Mouse (Mus musculus) lung, embryonic 16.5 days (tissue): ENCODE measurements at regions not wholly inside any gene's neighbourhood (a gene's known extent, or its start where the extent isn't known, plus 50 kb on each side); places are given as distances from the start of the nearest gene placed in this dataset.

ENCODE experiments used
- ATAC-seq: fragments of 200-750 bp; cut with Nextera tagmentation; 2 replicates; pipeline ENCODE4 v1.8.0; 2017; ENCODE audit warnings: low read depth, mild to moderate bottlenecking, moderate library complexity
- H3K27ac ChIP-seq: fragments of 300-500 bp; sonication (generic); 2 replicates; pipeline ENCODE4 v1.5.1; 2014; ENCODE audit warnings: mild to moderate bottlenecking, control low read depth, low read length
- H3K27me3 ChIP-seq: fragments of 300-500 bp; sonication (generic); 2 replicates; pipeline ENCODE4 v1.6.1; 2014; ENCODE audit warnings: low read depth, low read length, mixed read lengths; ENCODE audit not compliant: control insufficient read depth, insufficient read depth
- H3K36me3 ChIP-seq: fragments of 300-500 bp; sonication (generic); 2 replicates; pipeline ENCODE4 v1.6.1; 2014; ENCODE audit warnings: low read length; ENCODE audit not compliant: control insufficient read depth, insufficient read depth
- H3K4me1 ChIP-seq: fragments of 300-500 bp; sonication (generic); replicated peaks from 2 replicates; pipeline ENCODE4 v1.6.1; 2014; ENCODE audit warnings: low read length, mixed read lengths; ENCODE audit not compliant: control insufficient read depth, insufficient read depth
- H3K4me2 ChIP-seq: fragments of 300-500 bp; sonication (generic); 2 replicates; pipeline ENCODE4 v1.6.1; 2014; ENCODE audit warnings: low read depth, low read length, control low read depth
- H3K4me3 ChIP-seq: fragments of 300-500 bp; sonication (generic); 2 replicates; pipeline ENCODE4 v1.5.1; 2014; ENCODE audit warnings: mild to moderate bottlenecking, low read length, control low read depth
- H3K9ac ChIP-seq: fragments of 300-500 bp; sonication (generic); 2 replicates; pipeline ENCODE4 v1.6.1; 2014; ENCODE audit warnings: low read length, control low read depth
- H3K9me3 ChIP-seq: fragments of 300-500 bp; sonication (generic); 2 replicates; pipeline ENCODE4 v1.6.1; 2016; ENCODE audit warnings: low read length; ENCODE audit not compliant: control insufficient read depth
- WGBS: fragments of 180-500 bp; shearing (Covaris S2); extraction: QIAGEN DNeasy Blood & Tissue Kit; methylation state at CpG from one replicate; pipeline ENCODE4 v1.1.7; 2014; 5-methylcytosine and 5-hydroxymethylcytosine counted together

DNA sequence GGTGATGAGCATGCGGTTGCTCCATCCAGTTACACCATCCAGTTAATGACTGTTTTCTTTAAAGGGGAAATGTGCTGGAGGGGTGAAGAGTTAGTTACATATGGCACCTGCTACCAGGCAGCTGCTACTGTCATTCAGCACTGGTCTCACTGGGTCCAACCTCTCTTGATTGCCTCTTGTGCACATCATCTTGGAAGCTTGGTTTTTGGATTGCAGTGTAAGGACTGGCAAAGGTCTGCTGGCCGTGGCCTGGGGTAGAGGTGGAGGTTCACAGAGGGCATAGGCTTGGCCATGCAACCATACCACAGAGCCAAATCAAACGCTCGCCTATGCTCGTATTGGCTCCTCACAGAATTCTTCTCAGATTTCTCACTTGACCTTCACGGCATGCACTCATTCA lies 75.1 kb upstream of the Serp2 start:
- H3K9me3 ChIP-seq: no peaks in the 10 kb centered on the region
- no peak overlapping the region for H3K4me2 ChIP-seq
- peaks cover 6% of the 10 kb centered on the region for H3K4me1 ChIP-seq
- WGBS: 66% methylated on average over 6 of the region's 6 CpGs
- ATAC-seq: no peak
- H3K4me3 ChIP-seq: no peak overlapping the region
- no peak overlapping the region for H3K9ac ChIP-seq
- H3K27me3 ChIP-seq: no peaks in the 10 kb centered on the region
- no peak overlapping the region for H3K27ac ChIP-seq
- H3K36me3 ChIP-seq: no peaks in the 10 kb centered on the region

DNA sequence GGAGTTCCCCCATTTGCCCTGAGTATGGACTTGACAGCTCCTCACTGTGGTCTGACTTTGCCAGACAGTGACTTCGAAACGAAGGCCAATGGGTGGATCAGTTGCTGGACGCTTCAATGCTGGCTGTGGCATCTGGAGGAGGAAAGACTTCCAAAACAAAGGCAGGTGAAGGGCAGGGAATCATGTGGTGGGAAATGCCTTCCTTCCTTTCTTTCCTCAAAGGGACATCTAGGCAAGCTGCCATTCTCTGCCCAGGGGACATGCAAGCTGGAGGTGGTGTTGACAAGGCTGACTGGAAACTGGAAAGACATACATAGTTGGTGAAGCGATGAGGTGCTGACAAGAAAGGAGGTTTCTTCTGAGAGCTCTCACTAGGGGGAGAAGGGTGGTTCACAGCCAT lies 74.5 kb upstream of the Serp2 start:
- Histone ChIP-seq H3K27me3 (no peaks in the 10 kb centered on the region), H3K4me3 (no peak overlapping the region), H3K9me3 (no peaks in the 10 kb centered on the region), H3K36me3 (no peaks in the 10 kb centered on the region), H3K27ac (no peak overlapping the region), H3K9ac (no peak overlapping the region), H3K4me1 (peaks cover 6% of the 10 kb centered on the region), H3K4me2 (no peak overlapping the region)
- 61% methylated on average over 4 of the region's 4 CpGs for WGBS
- no peak for ATAC-seq

DNA sequence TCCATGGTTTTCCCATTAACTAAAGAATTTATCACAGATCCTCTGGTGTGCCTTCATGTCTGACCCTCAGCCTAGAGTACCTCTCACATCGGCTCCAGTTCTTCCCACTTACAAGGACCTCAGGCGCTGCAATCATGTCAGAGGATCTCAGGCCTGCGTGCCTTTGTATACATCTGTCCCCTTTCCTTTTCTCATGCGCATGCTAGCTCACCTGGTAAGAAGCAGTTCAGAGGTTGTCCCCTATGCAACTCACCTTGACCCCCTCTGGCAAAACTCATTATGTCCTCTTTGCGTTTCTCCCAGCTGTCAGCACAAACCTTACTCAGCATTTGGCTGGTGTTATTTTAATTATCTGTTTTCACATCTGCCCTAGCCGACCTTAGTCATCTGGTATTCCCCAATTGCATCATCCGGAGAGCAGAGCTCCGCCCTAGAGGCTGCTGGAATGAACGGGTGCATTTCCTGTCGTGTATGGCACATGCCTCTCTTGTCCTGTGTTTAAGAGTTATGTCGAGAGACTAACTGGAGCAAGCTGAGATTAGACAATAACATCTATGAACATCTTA lies 73.3 kb upstream of the Serp2 start:
- peaks cover 8% of the 10 kb centered on the region for H3K4me1 ChIP-seq
- ATAC-seq: no peak
- WGBS: 78% methylated on average over 11 of the region's 11 CpGs

GRCm38 (mm10) chr14:76628182-76628892 lies 71.6 kb upstream of the Serp2 start:
- no peaks in the 10 kb centered on the region for H3K9me3 ChIP-seq
- no peaks in the 10 kb centered on the region for H3K27me3 ChIP-seq
- peaks cover 24% of the 10 kb centered on the region for H3K4me1 ChIP-seq
- 64% methylated on average over 10 of the region's 10 CpGs for WGBS
- H3K36me3 ChIP-seq: no peaks in the 10 kb centered on the region
- ATAC-seq: no peak
- H3K27ac ChIP-seq: no peak overlapping the region
- H3K9ac ChIP-seq: no peak overlapping the region
- no peak overlapping the region for H3K4me3 ChIP-seq
- no peak overlapping the region for H3K4me2 ChIP-seq

More for the DNA sequence above, 73.3 kb upstream of the Serp2 start:
- Histone ChIP-seq H3K27ac (no peak overlapping the region), H3K4me2 (no peak overlapping the region), H3K4me3 (no peak overlapping the region), H3K27me3 (no peaks in the 10 kb centered on the region), H3K9me3 (no peaks in the 10 kb centered on the region), H3K9ac (no peak overlapping the region), H3K36me3 (no peaks in the 10 kb centered on the region)

DNA sequence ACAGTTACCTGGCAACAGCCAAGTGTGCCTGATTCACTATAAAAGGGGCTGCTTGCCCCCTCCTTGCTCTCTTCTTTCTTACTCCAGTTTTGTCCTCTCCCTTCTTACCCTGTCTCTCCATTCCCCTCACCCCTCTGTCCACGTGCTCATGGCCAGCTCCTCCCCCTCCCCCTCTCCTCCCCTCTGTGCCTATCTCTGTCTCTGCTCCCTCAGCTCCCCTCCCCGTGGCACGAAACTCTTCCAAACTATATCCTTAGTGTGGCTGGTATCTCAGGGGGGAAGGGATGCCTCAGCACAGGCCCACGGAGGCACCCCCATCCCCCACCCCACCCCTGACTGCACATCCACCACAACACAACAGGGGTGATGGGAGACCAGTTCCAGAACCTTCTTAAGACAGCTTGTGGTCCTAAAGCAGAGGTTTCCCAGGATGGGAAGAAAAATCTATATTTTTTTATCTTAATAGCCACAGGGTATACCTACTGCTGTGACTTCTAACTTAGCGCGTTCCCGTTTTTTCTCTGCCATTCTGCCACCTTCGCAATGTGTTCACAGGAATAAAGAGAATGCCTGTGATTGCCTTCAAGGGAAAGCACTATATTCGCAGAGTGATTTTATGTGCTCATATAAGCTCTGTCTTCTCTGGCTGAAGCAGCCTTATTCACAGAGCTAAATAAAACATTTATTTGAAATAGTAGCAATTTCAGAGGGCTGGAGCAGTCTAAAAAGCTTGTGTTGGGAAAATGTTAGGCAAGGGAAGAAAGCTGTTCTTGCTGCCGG lies 69.1 kb upstream of the Serp2 start:
- Histone ChIP-seq H3K4me2 (no peak overlapping the region), H3K27ac (no peak overlapping the region), H3K9me3 (no peaks in the 10 kb centered on the region), H3K27me3 (no peaks in the 10 kb centered on the region), H3K4me1 (peaks cover 36% of the 10 kb centered on the region), H3K4me3 (no peak overlapping the region), H3K9ac (no peak overlapping the region), H3K36me3 (no peaks in the 10 kb centered on the region)
- 63% methylated on average over 10 of the region's 10 CpGs for WGBS
- no peak for ATAC-seq

- Histone ChIP-seq H3K27me3 (no peaks in the 10 kb centered on the region), H3K4me1 (peaks cover 33% of the 10 kb centered on the region), H3K9me3 (no peaks in the 10 kb centered on the region), H3K4me3 (no peak overlapping the region), H3K9ac (no peak overlapping the region), H3K36me3 (no peaks in the 10 kb centered on the region), H3K4me2 (no peak overlapping the region), H3K27ac (no peak overlapping the region)
- ATAC-seq: no peak
- WGBS: 58% methylated on average over 7 of the region's 7 CpGs
Measured at GRCm38 (mm10) chr14:76624626-76625378, 68.1 kb upstream of the Serp2 start.

GRCm38 (mm10) chr14:76623371-76623988 lies 66.8 kb upstream of the Serp2 start:
- peaks cover 40% of the 10 kb centered on the region for H3K4me1 ChIP-seq
- no peaks in the 10 kb centered on the region for H3K36me3 ChIP-seq
- no peaks in the 10 kb centered on the region for H3K9me3 ChIP-seq
- H3K27ac ChIP-seq: peak overlapping the region; percentile 93
- H3K9ac ChIP-seq: peak overlapping the region; percentile 46
- no peak overlapping the region for H3K4me3 ChIP-seq
- 16% methylated on average over 10 of the region's 10 CpGs for whole genome bisulfite sequencing
- H3K27me3 ChIP-seq: no peaks in the 10 kb centered on the region
- H3K4me2 ChIP-seq: peak overlapping the region; percentile 32
- ATAC-seq: peak; percentile 60

GRCm38 (mm10) chr14:76622634-76623291 lies 66.1 kb upstream of the Serp2 start:
- Histone ChIP-seq H3K36me3 (no peaks in the 10 kb centered on the region), H3K27ac (peak overlapping the region; percentile 93), H3K4me3 (no peak overlapping the region), H3K4me1 (peaks cover 46% of the 10 kb centered on the region), H3K9me3 (no peaks in the 10 kb centered on the region), H3K4me2 (peak overlapping the region; percentile 41), H3K9ac (peak overlapping the region; percentile 46), H3K27me3 (no peaks in the 10 kb centered on the region)
- WGBS: 4% methylated on average over 11 of the region's 11 CpGs
- ATAC-seq: peak; percentile 69
